Mouse (Mus musculus) CD8-positive naive resting alpha-beta T cell, adult 2 months (primary cell): ENCODE measurements around the gene Abi1.
"Not testable (repeated sequence)": the region's sequence is repeated elsewhere in the genome, so short reads cannot be mapped to it uniquely, and the experiment has no call there.

ENCODE experiments used
- DNase-seq, 2 experiments: peaks; one replicate each; pipeline ENCODE4 v3.0.0; 2022; ENCODE audit warnings: low read depth in 2 of 2, low spot score in 2 of 2

Abi1 gene

GRCm38 (mm10) chr2:23040001-23040646 lies at the start of gene Abi1:
Gene Abi1 (minus strand): TSS chr2:23040241.
- DNase-seq = peak; percentile 90 to 91

GRCm38 (mm10) chr2:23084540-23084939 lies 44.5 kb upstream of the Abi1 start:
- no peak for DNase-seq

- DNase-seq = no peak
Measured at GRCm38 (mm10) chr2:23078588-23078987, 38.5 kb upstream of the Abi1 start.

- no peak for DNase-seq
Measured at GRCm38 (mm10) chr2:23077693-23078092, 37.7 kb upstream of the Abi1 start.

- DNase-seq = no peak
Measured at GRCm38 (mm10) chr2:23076783-23077182, 36.7 kb upstream of the Abi1 start.

- DNase-seq = no peak
Measured at GRCm38 (mm10) chr2:23075846-23076245, 35.8 kb upstream of the Abi1 start.

- no peak for DNase-seq
Measured at GRCm38 (mm10) chr2:23071406-23071805, 31.4 kb upstream of the Abi1 start.

- no peak for DNase-seq
Measured at GRCm38 (mm10) chr2:23070491-23070890, 30.4 kb upstream of the Abi1 start.

GRCm38 (mm10) chr2:23068894-23069744 lies 29.1 kb upstream of the Abi1 start:
- peak; percentile 96 for DNase-seq

- DNase-seq = no peak
Measured at GRCm38 (mm10) chr2:23068370-23068737, 28.3 kb upstream of the Abi1 start.

- peak; percentile 95 to 96 for DNase-seq
Measured at GRCm38 (mm10) chr2:23067552-23068369, 27.7 kb upstream of the Abi1 start, which contains the start of gene Acbd5. Gene Acbd5 (plus strand): TSS chr2:23068167.

GRCm38 (mm10) chr2:23052523-23052922 lies 12.5 kb upstream of the Abi1 start:
- DNase-seq = no peak

- DNase-seq = no peak
Measured at GRCm38 (mm10) chr2:23051890-23052289, 11.8 kb upstream of the Abi1 start.

- no peak for DNase-seq
Measured at GRCm38 (mm10) chr2:23048006-23048405, 8.0 kb upstream of the Abi1 start.

- no peak for DNase-seq
Measured at GRCm38 (mm10) chr2:23045703-23046102, 5.7 kb upstream of the Abi1 start.

- DNase-seq = no peak
Measured at GRCm38 (mm10) chr2:23042189-23042588, 2.1 kb upstream of the Abi1 start.

- DNase-seq = no peak
Measured at GRCm38 (mm10) chr2:23041457-23041856, 1.4 kb upstream of the Abi1 start.

- DNase-seq = not testable (repeated sequence)
Measured at GRCm38 (mm10) chr2:23040690-23041089, 649 bp upstream of the Abi1 start.

- DNase-seq = peak in 1 of 2 experiments; percentile 12
Measured at GRCm38 (mm10) chr2:23039082-23040000, 700 bp downstream of the Abi1 start.

- DNase-seq = no peak
Measured at GRCm38 (mm10) chr2:23035467-23035866, 4.6 kb downstream of the Abi1 start.
